Mouse (Mus musculus) testis, adult 10 weeks (tissue): ENCODE data around the gene Ubd. TPM values are rescaled to one million over a fixed set of nuclear protein-coding genes. Genes with fewer than 3 reads are reported as not detected.

Experiments
- polyA plus RNA-seq: library from polyadenylated mRNA; stranded (reverse); fragments of 350-450 nt; fragmentation: Illumina TruSeq; extraction: RNeasy Lipid Tissue Mini Kit (QIAGEN cat#74804); gene quantifications from one replicate; pipeline ENCODE4 v1.2.3, GENCODE M21; 2014; ENCODE audit warnings: low read depth, low replicate concordance

Gene Ubd
- not detected for polyA plus RNA-seq

DNA sequence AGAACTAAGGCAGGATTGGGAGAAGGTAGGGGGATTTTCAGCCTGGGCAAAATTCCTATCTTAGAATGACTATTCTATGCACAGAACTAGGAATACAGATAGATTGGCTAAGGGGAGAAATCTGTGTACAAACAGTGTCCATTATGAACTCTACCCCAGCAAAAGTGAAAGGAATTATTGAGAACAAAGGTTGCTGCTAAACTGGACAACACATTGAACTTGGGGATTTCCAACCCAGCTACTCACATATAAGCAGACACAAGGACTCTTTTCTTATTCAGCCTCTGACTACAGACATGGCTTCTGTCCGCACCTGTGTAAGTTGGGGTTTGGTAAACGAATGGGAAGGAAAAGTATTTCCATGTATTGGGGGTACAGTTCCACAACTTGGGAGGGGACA lies at the start of gene Ubd:
TSS of gene Ubd (plus strand) at position 237 of the 400 bp plus-strand sequence.

DNA sequence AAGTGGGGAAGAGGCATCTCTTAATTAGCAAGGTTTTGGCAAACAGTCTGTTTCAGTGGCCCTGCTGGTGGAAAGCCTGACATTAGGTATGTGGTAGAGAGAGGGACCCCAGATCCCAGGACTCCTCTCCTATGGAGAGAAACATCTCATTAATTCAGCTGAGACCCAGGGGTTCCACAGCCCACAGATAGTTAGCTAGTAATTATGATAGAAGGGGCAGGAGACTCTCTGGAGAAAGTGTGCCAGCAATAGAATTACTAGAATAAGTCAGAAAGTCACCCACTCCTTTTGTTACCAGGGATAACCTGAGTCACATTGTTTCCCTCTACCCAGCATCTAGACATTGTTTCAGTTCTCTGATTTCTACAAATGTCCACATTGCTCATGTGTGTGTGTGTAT lies 32.3 kb upstream of the Ubd start, which contains the start of gene Olfr93:
TSS of gene Olfr93 (minus strand) at position 101 of the 400 bp plus-strand sequence.

GRCm38 (mm10) chr17:37200894-37201293 lies 7.2 kb downstream of the Ubd start, which contains the start of gene Olfr94:
Gene Olfr94 (minus strand): TSS chr17:37200994.

GRCm38 (mm10) chr17:37213018-37213417 lies 19.3 kb downstream of the Ubd start, which contains the start of gene Olfr95:
Gene Olfr95 (minus strand): TSS chr17:37213118.

DNA sequence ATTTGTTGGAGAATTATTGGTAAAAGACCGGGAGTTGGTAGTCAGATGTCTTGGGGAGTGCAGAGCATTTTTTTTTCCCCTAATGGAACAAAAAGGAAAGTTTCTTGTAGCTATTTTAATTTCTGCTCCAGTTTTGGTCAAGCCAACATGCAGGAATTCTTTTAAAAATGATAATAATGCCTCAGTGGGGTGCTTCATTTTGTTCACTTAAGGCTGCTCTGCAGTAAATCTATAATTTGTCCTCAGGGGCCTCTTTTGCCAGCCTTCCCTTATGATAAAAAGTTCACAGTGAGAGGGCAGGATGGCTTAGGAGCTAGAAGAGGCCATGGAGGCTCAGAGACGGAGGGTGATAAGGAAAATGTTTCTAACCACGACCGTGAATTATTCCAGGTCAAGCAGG lies 26.2 kb downstream of the Ubd start, which contains the start of gene Olfr96:
TSS of gene Olfr96 (plus strand) at position 301 of the 400 bp plus-strand sequence.

DNA sequence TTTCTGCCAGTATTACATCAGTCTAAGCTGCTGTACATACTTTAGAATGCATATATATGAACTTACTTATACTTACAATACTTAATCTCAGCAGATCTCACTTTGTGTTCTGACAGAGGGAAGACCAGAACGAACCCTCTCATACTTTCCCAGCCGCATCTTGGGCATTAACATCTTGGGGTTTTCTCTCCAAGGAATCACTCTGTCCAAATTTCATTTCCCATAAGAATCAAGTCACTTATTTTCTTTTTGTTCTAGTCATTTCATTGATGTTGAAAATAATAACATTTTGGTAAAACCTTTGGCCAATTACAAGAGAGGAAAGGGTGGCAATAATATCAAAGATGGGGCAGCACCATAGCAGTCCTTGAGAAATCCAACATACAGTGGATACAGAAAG lies 43.5 kb downstream of the Ubd start, which contains the start of gene Olfr97:
TSS of gene Olfr97 (minus strand) at position 101 of the 400 bp plus-strand sequence.

Other genes starting within 250 kb of the Ubd start
- 163 TPM for gene Ppp1r11, start 242.2 kb upstream of the Ubd start, polyA plus RNA-seq
- gene Znrd1, start 235.3 kb upstream of the Ubd start, polyA plus RNA-seq: 36.6 TPM
- 458 TPM for gene Znrd1as, start 235.3 kb upstream of the Ubd start, polyA plus RNA-seq
- 0.97 TPM for gene 2410137M14Rik, start 212.7 kb upstream of the Ubd start, polyA plus RNA-seq
- 0.97 TPM for gene H2-M5, start 204.4 kb upstream of the Ubd start, polyA plus RNA-seq
- 27.4 TPM for gene Zfp57, start 192.7 kb upstream of the Ubd start, polyA plus RNA-seq
- gene Mog, start 170.5 kb upstream of the Ubd start, polyA plus RNA-seq: not detected
- gene Gabbr1, start 147.9 kb upstream of the Ubd start, polyA plus RNA-seq: 10.9 TPM
- gene Olfr90, start 105.4 kb upstream of the Ubd start, polyA plus RNA-seq: not detected
- gene Olfr91, start 95.6 kb upstream of the Ubd start, polyA plus RNA-seq: 0.07 TPM
- not detected for gene Olfr92, start 73.8 kb upstream of the Ubd start, polyA plus RNA-seq
- 0.90 TPM for gene Olfr93, start 32.4 kb upstream of the Ubd start, polyA plus RNA-seq
- gene Olfr94, start 7.1 kb downstream of the Ubd start, polyA plus RNA-seq: not detected
- not detected for gene Olfr95, start 19.2 kb downstream of the Ubd start, polyA plus RNA-seq
- gene Olfr96, start 26.3 kb downstream of the Ubd start, polyA plus RNA-seq: not detected
- not detected for gene Olfr97, start 43.4 kb downstream of the Ubd start, polyA plus RNA-seq
- not detected for gene Olfr98, start 69.9 kb downstream of the Ubd start, polyA plus RNA-seq
- gene H2-M3, start 76.3 kb downstream of the Ubd start, polyA plus RNA-seq: 0.28 TPM
- gene Olfr99, start 89.6 kb downstream of the Ubd start, polyA plus RNA-seq: not detected
- not detected for gene Olfr101, start 110.4 kb downstream of the Ubd start, polyA plus RNA-seq
- gene Olfr102, start 123.2 kb downstream of the Ubd start, polyA plus RNA-seq: 0.14 TPM
- gene Olfr103, start 145.8 kb downstream of the Ubd start, polyA plus RNA-seq: not detected
- gene Olfr104-ps, start 165.7 kb downstream of the Ubd start, polyA plus RNA-seq: not detected
- not detected for gene Olfr105-ps, start 185.1 kb downstream of the Ubd start, polyA plus RNA-seq
- gene Olfr106-ps, start 196.5 kb downstream of the Ubd start, polyA plus RNA-seq: not detected
- not detected for gene Olfr107, start 205.3 kb downstream of the Ubd start, polyA plus RNA-seq